Mouse (Mus musculus): Measurements from ENCODE around the gene Atp1a2.

Gene Atp1a2

DNA sequence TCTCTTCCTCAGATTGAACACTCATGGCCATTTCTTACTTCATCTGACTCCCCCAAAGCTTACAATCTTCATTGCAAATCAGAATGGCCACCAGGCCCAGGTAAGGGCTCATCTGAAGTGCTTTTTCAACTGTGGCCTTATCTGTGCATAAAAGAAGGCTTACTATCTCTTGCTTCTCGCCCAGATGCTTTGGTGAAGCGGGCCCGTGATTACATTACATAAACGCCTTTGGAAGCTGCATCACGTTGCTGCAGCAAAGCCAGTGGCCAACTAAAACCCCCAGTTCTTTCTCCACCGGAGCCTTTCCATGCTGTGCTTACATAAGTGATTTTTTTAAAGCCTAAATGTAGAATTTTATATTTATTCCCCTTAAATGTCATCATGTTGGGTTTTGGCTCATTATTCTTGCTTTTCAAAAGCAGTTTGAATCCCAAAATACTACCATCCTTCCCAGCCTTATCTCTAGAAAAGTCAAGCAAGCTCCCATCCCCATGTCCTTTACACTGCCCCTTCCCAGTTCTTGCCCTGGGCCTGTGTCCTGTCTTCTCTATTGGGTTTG is 26.0 kb upstream of the Atp1a2 start:
- no peak for DNase-seq

DNA sequence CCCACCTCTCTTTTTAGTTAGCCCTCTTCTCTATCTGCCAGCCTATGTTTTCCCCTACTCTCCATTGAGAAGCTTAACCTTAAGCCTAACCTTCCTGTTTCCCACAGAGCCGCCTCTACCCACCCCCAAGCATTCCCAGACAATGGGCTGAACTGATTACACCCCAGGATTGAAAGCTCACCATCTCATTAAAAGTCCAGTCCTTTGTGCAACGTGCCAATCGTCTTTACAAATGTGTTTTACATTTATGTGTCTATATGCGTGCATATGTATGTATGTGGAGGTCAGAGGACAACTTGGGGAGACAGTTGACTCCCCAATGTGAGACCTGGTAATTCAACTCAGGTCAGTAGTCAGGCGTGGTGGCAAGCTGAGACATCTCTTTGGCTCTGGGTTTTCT is 25.4 kb upstream of the Atp1a2 start:
- DNase-seq = no peak

DNA sequence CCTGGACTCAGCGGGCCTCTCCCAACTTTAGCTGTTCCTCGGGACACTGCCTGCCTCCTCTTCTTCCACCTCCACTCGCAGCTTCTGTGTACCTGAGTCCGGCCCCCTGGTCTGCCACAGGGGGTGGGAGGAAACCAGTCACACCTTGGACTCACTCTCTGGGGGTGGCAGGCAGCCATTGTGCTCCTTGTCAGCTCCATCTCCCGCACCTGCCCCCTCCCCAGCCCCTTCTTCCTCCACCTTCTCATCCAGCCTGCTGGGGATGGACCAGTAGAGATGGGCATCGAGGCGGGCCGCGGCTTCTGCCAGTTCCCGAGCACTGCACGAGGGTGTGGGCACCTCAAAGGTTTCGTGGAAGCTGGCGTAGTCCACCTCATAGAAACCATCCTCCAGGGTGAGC is 24.9 kb upstream of the Atp1a2 start:
- DNase-seq = no peak

GRCm38 (mm10) chr1:172319921-172320411 is 22.1 kb upstream of the Atp1a2 start:
- no peak for DNase-seq

GRCm38 (mm10) chr1:172319346-172319745 is 21.5 kb upstream of the Atp1a2 start:
- no peak for DNase-seq

- DNase-seq = no peak
These were observed 20.7 kb upstream of the Atp1a2 start for GRCm38 (mm10) chr1:172318424-172319035.

GRCm38 (mm10) chr1:172317946-172318345 is 20.1 kb upstream of the Atp1a2 start:
- DNase-seq = no peak

DNA sequence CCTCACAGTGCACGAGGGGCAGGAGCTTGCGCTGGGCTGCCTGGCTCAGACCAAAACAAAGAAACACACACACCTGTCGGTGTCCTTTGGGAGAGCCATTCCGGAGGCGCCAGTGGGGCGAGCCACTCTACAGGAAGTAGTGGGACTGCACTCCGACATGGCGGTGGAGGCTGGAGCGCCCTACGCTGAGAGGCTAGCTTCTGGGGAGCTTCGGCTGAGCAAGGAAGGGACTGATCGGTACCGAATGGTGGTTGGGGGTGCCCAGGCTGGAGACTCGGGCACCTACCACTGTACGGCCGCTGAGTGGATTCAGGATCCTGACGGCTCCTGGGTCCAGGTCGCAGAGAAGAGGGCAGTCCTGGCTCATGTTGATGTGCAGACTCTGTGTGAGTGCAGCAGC is 19.6 kb upstream of the Atp1a2 start:
- no peak for DNase-seq

DNA sequence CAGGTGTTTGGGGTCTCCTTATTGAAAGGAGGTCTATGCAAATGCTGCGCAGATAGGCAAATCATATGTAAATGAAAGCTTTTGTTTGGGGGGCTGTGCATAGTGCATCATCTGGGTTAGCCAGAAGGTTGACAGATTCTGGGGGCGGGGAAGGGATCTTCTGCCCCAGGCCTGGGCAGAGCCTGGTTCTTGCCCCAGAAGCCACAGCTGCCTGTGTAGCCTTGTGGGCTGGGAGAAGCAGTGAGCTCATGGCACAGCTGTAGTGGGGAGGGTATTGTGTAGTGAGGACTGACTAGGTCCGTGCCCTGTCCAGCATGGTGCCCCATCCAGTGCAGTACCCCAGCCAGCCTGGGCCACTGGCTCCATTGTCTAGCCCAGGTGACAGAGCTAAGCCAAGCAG is 17.0 kb upstream of the Atp1a2 start:
- no peak for DNase-seq

DNA sequence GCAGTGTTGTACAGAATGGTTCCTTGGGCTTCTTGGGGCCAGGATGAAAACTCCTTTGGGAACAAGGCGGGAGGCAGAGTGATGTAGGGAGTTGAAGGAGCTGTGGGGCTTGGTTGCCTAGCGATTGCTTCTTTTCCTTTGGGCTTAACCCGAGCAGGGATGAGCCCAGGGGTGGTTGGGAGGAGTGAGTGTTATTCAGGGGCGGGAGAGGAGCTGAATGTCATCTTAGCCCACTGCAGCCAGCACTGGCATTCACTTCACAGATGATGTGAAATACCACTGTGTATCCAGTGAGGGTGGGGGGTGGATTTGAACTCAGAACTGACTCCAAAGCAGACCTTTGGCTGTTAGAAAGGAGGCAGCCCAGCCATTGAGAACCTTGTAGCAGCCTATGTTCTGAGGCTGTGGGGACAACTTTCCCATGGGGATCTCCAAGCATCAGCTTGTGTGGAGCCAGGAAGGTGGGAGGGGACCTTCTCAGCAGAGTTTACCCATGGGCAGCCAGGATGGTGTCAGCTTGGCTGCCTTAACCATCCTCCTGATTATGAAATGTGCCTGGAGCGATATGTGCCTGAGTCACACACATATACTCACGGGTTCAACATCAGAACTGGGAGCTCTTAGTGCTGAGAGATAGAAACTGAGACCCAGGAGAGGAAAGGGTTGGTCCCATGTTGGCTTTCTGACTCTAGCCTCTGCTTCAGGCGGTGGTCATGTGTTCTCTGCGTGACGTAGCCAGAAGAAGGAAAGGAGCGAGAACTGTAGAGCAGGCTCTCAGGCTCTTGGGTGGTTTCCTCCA is 15.9 kb upstream of the Atp1a2 start:
- no peak for DNase-seq

- peak in 1 of 2 experiments; percentile 48 for DNase-seq
These were observed 15.1 kb upstream of the Atp1a2 start for GRCm38 (mm10) chr1:172312768-172313561.

DNA sequence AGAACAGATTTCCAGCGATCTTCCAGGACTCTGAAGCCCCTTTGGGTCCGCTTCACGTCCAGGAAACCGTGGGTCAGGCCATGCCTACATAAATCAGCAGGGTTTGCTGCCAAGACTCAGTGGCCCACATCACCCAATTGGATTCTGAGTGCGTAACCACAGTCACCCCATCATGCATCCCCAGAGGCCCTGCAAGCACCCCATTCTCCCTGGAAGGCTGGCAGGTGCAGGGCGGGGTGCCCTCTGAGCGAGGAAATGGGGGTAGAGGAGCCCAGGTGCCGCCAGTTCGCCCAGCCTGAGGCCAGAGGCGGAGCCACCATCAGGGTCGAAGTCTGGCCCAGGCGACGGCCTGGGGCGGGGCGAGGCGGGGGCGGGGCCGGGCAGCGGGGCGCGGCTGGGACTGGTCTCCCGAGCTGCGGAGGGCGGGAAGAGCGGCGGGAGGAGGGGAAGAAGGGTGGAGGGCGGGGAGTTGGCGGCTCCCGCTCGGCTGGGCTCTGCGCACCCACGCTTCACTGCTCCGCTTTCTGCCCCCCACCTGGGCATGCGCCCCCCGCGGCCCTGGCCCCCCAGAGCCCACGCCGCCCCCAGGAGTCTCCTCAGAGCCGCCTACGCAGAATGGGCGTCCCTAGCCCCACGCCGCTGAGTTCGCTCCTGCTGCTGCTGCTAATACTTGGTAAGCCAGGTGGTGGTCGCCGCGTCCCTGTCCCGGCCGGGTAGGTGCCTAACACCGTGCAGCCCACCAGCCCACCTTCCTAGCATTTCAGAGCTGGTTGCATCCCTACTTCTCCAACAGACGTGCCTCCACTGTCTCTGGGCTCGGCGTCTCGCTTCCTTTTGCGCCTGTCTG is 14.3 kb upstream of the Atp1a2 start:
- DNase-seq = peak; percentile 92 to 93

GRCm38 (mm10) chr1:172311248-172311906 is 13.5 kb upstream of the Atp1a2 start:
- peak; percentile 80 for DNase-seq

- peak; percentile 90 to 94 for DNase-seq
These were observed 12.0 kb upstream of the Atp1a2 start for GRCm38 (mm10) chr1:172309699-172310398.

GRCm38 (mm10) chr1:172308409-172308808 is 10.5 kb upstream of the Atp1a2 start:
- DNase-seq = no peak

- peak in 1 of 2 experiments; percentile 61 for DNase-seq
These were observed 10.1 kb upstream of the Atp1a2 start for GRCm38 (mm10) chr1:172307936-172308335.

GRCm38 (mm10) chr1:172306885-172307284 is 9.0 kb upstream of the Atp1a2 start:
- no peak for DNase-seq

- DNase-seq = no peak
These were observed 8.3 kb upstream of the Atp1a2 start for GRCm38 (mm10) chr1:172306196-172306595.

DNA sequence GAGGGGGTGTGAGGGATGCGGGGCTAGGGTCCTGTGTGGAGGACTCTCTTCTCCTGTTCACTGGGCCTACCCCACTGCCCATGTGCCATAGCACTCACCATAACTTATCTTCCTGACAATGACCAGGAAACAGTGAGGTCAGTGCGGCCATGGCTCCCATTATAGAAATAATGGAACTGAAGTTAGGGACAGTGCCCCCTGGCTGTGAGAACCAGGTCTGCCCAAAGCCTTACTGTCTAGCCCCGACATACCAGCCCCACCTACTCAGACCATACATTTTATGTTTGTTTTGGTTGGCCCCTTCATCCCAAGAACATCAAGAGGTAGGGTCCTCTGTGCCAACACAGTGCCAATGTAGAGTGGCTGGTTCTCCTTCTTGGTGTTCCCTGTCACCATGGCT is 7.8 kb upstream of the Atp1a2 start:
- DNase-seq = no peak

- DNase-seq = no peak
These were observed 7.3 kb upstream of the Atp1a2 start for GRCm38 (mm10) chr1:172305153-172305552.

DNA sequence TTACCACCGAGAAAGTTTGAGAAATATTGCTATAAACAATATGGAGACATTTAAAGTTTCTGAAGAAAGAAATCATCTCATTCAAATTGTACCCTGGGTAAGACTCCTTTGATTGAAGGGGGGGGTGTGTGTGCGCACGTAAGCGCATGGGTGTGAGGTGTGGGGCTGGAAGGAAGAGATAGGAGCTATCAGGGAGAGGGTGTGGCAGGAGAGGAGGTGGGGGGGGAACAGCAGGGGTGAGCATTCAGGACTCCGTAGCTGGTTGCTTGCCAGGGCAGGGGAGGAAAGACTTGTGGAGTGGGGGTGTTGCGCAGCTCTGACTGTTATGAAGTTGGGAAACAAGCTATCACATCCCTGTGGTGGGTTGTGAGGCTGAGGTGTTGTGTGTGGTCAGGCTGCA is 6.6 kb upstream of the Atp1a2 start:
- no peak for DNase-seq

All from lung, postnatal 4 days (tissue).